Mouse (Mus musculus) heart, embryonic 16.5 days (tissue): ENCODE measurements around the gene Tnfrsf17. TPM values are rescaled to one million over a fixed set of nuclear protein-coding genes. Genes with fewer than 3 reads are reported as not detected.

Experiments
- ATAC-seq: fragments of 200-750 bp; cut with Nextera tagmentation; replicated peaks from 2 replicates; pipeline ENCODE4 v1.8.0; 2017; ENCODE audit warnings: moderate number of reproducible peaks; ENCODE audit not compliant: insufficient read depth, low FRiP score; ENCODE audit errors: extremely low read depth
- H3K27ac ChIP-seq: fragments of 300-500 bp; sonication (generic); 2 replicates; pipeline ENCODE4 v1.5.1; 2014; ENCODE audit warnings: mild to moderate bottlenecking, low read length, control low read depth, moderate library complexity
- H3K27me3 ChIP-seq: fragments of 300-500 bp; sonication (generic); 2 replicates; pipeline ENCODE4 v1.6.1; 2014; ENCODE audit warnings: low read length, mixed read lengths; ENCODE audit not compliant: control insufficient read depth, insufficient read depth
- H3K36me3 ChIP-seq: fragments of 300-500 bp; sonication (generic); 2 replicates; pipeline ENCODE4 v1.6.1; 2014; ENCODE audit not compliant: control insufficient read depth, insufficient read depth
- H3K4me1 ChIP-seq: fragments of 300-500 bp; sonication (generic); 2 replicates; pipeline ENCODE4 v1.6.1; 2014; ENCODE audit warnings: low read length, mixed read lengths; ENCODE audit not compliant: control insufficient read depth, insufficient read depth
- H3K4me2 ChIP-seq: fragments of 300-500 bp; sonication (generic); 2 replicates; pipeline ENCODE4 v1.6.1; 2014; ENCODE audit warnings: low read depth, mild to moderate bottlenecking, control low read depth, low read length
- H3K4me3 ChIP-seq: fragments of 300-500 bp; sonication (generic); 2 replicates; pipeline ENCODE4 v1.5.1; 2014; ENCODE audit warnings: mild to moderate bottlenecking, control low read depth, low read length
- H3K9ac ChIP-seq: fragments of 300-500 bp; sonication (generic); 2 replicates; pipeline ENCODE4 v1.6.1; 2014; ENCODE audit warnings: low read length, control low read depth
- H3K9me3 ChIP-seq: fragments of 300-500 bp; sonication (generic); replicated peaks from 2 replicates; pipeline ENCODE4 v1.6.1; 2016; ENCODE audit warnings: low read length; ENCODE audit not compliant: control insufficient read depth
- WGBS: fragments of 180-500 bp; shearing (Covaris S2); extraction: QIAGEN DNeasy Blood & Tissue Kit; methylation state at CpG from one replicate; pipeline ENCODE4 v1.1.7; 2014; 5-methylcytosine and 5-hydroxymethylcytosine counted together
- polyA plus RNA-seq: library from polyadenylated mRNA; unstranded; fragments of >200 nt; fragmentation: Nextera tagmentation; extraction: Ambion mirVana; gene quantifications from 2 replicates; pipeline ENCODE4 v1.2.1, GENCODE M21; 2015

Tnfrsf17 gene
- polyA plus RNA-seq: not detected in 2 replicates

- H3K36me3 ChIP-seq: no peaks in the 10 kb centered on the region
- WGBS: 63% methylated on average over 7 of the region's 7 CpGs
These were observed at the start of gene Tnfrsf17 for GRCm38 (mm10) chr16:11313512-11313911. Gene Tnfrsf17, plus strand, starts transcription at chr16:11313812.

GRCm38 (mm10) chr16:11266556-11266955 lies 47.1 kb upstream of the Tnfrsf17 start:
- H3K27me3 ChIP-seq: no peaks in the 10 kb centered on the region
- no peak overlapping the region for H3K27ac ChIP-seq
- 80% methylated on average over 2 of the region's 2 CpGs for WGBS
- H3K36me3 ChIP-seq: no peaks in the 10 kb centered on the region
- H3K9ac ChIP-seq: no peak overlapping the region
- no peak overlapping the region for H3K4me3 ChIP-seq
- H3K9me3 ChIP-seq: peaks cover 5% of the 10 kb centered on the region; the same call in 1 of the 2 replicates
- no peak for ATAC-seq
- no peak overlapping the region for H3K4me2 ChIP-seq
- no peaks in the 10 kb centered on the region for H3K4me1 ChIP-seq

More at GRCm38 (mm10) chr16:11313512-11313911, at the start of gene Tnfrsf17:
- H3K27ac ChIP-seq: no peak within 1 kb of the TSS
- H3K9ac ChIP-seq: no peak within 1 kb of the TSS
- no peaks in the 10 kb centered on the region for H3K9me3 ChIP-seq
- no peak for ATAC-seq
- H3K4me3 ChIP-seq: no peak within 1 kb of the TSS
- no peak within 1 kb of the TSS for H3K4me2 ChIP-seq
- peaks cover 10% of the 10 kb centered on the region; the same call in 1 of the 2 replicates for H3K4me1 ChIP-seq
- no peaks in the 10 kb centered on the region for H3K27me3 ChIP-seq

- WGBS: 52% methylated on average over 6 of the region's 6 CpGs
- Histone ChIP-seq H3K4me1 (no peaks in the 10 kb centered on the region), H3K36me3 (no peaks in the 10 kb centered on the region), H3K4me3 (no peak overlapping the region), H3K27ac (no peak overlapping the region), H3K9me3 (peaks cover 5% of the 10 kb centered on the region; the same call in 1 of the 2 replicates), H3K27me3 (no peaks in the 10 kb centered on the region), H3K9ac (no peak overlapping the region), H3K4me2 (no peak overlapping the region)
- no peak for ATAC-seq
These were observed 43.8 kb upstream of the Tnfrsf17 start for GRCm38 (mm10) chr16:11269808-11270207.

- no peak overlapping the region for H3K27ac ChIP-seq
- H3K36me3 ChIP-seq: no peaks in the 10 kb centered on the region
- H3K4me1 ChIP-seq: no peaks in the 10 kb centered on the region
- no peak for ATAC-seq
- H3K4me2 ChIP-seq: no peak overlapping the region
- no peaks in the 10 kb centered on the region for H3K27me3 ChIP-seq
- no peak overlapping the region for H3K9ac ChIP-seq
- 51% methylated on average over 2 of the region's 2 CpGs for WGBS
- peaks cover 5% of the 10 kb centered on the region; the same call in 1 of the 2 replicates for H3K9me3 ChIP-seq
- H3K4me3 ChIP-seq: no peak overlapping the region
These were observed 43.0 kb upstream of the Tnfrsf17 start for GRCm38 (mm10) chr16:11270642-11271041.

- no peak for ATAC-seq
- Histone ChIP-seq H3K4me2 (no peak overlapping the region), H3K36me3 (no peaks in the 10 kb centered on the region), H3K9me3 (peaks cover 5% of the 10 kb centered on the region; the same call in 1 of the 2 replicates), H3K4me1 (no peaks in the 10 kb centered on the region), H3K9ac (no peak overlapping the region), H3K27ac (no peak overlapping the region), H3K4me3 (no peak overlapping the region), H3K27me3 (no peaks in the 10 kb centered on the region)
These were observed 42.5 kb upstream of the Tnfrsf17 start for GRCm38 (mm10) chr16:11271073-11271472.

- Histone ChIP-seq H3K4me3 (no peak overlapping the region), H3K36me3 (no peaks in the 10 kb centered on the region), H3K27me3 (no peaks in the 10 kb centered on the region), H3K9ac (no peak overlapping the region), H3K4me2 (no peak overlapping the region), H3K4me1 (no peaks in the 10 kb centered on the region), H3K27ac (no peak overlapping the region), H3K9me3 (no peaks in the 10 kb centered on the region)
- no peak for ATAC-seq
- 63% methylated on average over 3 of the region's 3 CpGs for WGBS
These were observed 36.7 kb upstream of the Tnfrsf17 start for GRCm38 (mm10) chr16:11276888-11277287.

GRCm38 (mm10) chr16:11278778-11279177 lies 34.8 kb upstream of the Tnfrsf17 start:
- WGBS: 66% methylated on average over 6 of the region's 6 CpGs
- H3K4me1 ChIP-seq: no peaks in the 10 kb centered on the region
- H3K27me3 ChIP-seq: no peaks in the 10 kb centered on the region
- H3K4me2 ChIP-seq: no peak overlapping the region
- no peak for ATAC-seq
- no peaks in the 10 kb centered on the region for H3K36me3 ChIP-seq
- no peak overlapping the region for H3K9ac ChIP-seq
- H3K9me3 ChIP-seq: no peaks in the 10 kb centered on the region
- H3K27ac ChIP-seq: no peak overlapping the region
- no peak overlapping the region for H3K4me3 ChIP-seq

- Histone ChIP-seq H3K4me3 (no peak overlapping the region), H3K4me2 (no peak overlapping the region), H3K4me1 (no peaks in the 10 kb centered on the region), H3K27ac (no peak overlapping the region), H3K9me3 (no peaks in the 10 kb centered on the region), H3K36me3 (no peaks in the 10 kb centered on the region), H3K27me3 (no peaks in the 10 kb centered on the region), H3K9ac (no peak overlapping the region)
- ATAC-seq: no peak
- 76% methylated on average over 5 of the region's 5 CpGs for WGBS
These were observed 30.9 kb upstream of the Tnfrsf17 start for GRCm38 (mm10) chr16:11282655-11283232.

GRCm38 (mm10) chr16:11284881-11285280 lies 28.7 kb upstream of the Tnfrsf17 start:
- WGBS: 76% methylated on average over 2 of the region's 2 CpGs
- peaks cover 3% of the 10 kb centered on the region for H3K9me3 ChIP-seq
- no peaks in the 10 kb centered on the region for H3K36me3 ChIP-seq

More at GRCm38 (mm10) chr16:11284881-11285280, 28.7 kb upstream of the Tnfrsf17 start:
- ATAC-seq: no peak
- no peaks in the 10 kb centered on the region for H3K27me3 ChIP-seq
- no peak overlapping the region for H3K27ac ChIP-seq
- H3K4me1 ChIP-seq: no peaks in the 10 kb centered on the region
- no peak overlapping the region for H3K4me3 ChIP-seq
- H3K4me2 ChIP-seq: no peak overlapping the region
- H3K9ac ChIP-seq: no peak overlapping the region
